Mouse (Mus musculus): ENCODE data around the gene Slc36a2.

- no peak for TF ChIP-seq CTCF (IDR thresholded peaks at IDR 0.05; ENCODE audit: borderline replicate concordance, control insufficient read depth, extremely low read depth, insufficient read depth, low read length, poor library complexity)
- no peak for TF ChIP-seq POLR2A (IDR thresholded peaks at IDR 0.05; ENCODE audit: control insufficient read depth, extremely low read depth, insufficient read depth, low read length, poor library complexity)
These were observed 32.0 kb upstream of the Slc36a2 start for GRCm38 (mm10) chr11:55216830-55217229.
